Mouse (Mus musculus): ENCODE data around the gene Gm3336. TPM values are rescaled to one million over a fixed set of nuclear protein-coding genes. Genes with fewer than 3 reads are reported as not detected.

Gene Gm3336
- polyA plus RNA-seq, 1 experiment from 2014 or later = not detected

DNA sequence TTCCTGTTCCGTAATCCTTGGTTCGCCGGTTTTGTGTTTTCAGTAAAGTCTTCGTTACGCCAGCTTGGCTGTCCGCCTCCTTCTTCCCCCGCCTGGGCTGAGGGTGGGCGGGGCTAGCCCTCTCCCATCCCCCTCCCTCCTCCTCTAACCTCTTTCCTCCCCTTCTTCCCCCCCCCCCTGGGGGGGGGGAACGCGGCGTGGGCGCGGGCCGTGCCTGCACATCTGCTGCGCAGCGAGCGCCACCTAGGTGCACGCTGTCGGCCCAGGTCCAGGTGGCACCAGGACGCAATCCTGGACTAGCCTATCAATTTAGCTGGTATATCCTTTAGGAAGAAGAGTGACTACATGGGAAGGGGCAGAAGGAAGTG is 17.8 kb upstream of the Gm3336 start:
- peaks cover 24% of the 10 kb centered on the region for H3K36me3 ChIP-seq (ENCODE audit: control insufficient read depth, insufficient read depth, low read length)
- peak; percentile 4; the same call in 1 of the 2 replicates for ATAC-seq (ENCODE audit: insufficient number of reproducible peaks, insufficient read depth, low FRiP score, low read depth)
- peak overlapping the region; percentile 97 to 100 for H3K27ac ChIP-seq (replicated peaks in 1 of 2; ENCODE audit: control insufficient read depth in 1 of 2, insufficient read depth in 1 of 2, low read depth in 2 of 2, low read length in 2 of 2)
- H3K4me1 ChIP-seq (ENCODE audit: control insufficient read depth in 2 of 2, insufficient read depth in 2 of 2, low read length in 2 of 2) = peaks cover 30 to 45% of the 10 kb centered on the region in 2 experiments
- peak overlapping the region; percentile 77 to 79 for H3K4me3 ChIP-seq (ENCODE audit: control insufficient read depth in 1 of 2, insufficient read depth in 1 of 2, low read depth in 1 of 2, low read length in 2 of 2)
- peak overlapping the region; percentile 85 for H3K4me2 ChIP-seq (ENCODE audit: low read length)
- H3K9ac ChIP-seq (ENCODE audit: low read length) = peak overlapping the region; percentile 98
- WGBS = 1% methylated on average over 16 of the region's 20 CpGs
- H3K9me3 ChIP-seq (ENCODE audit: control insufficient read depth, low read length) = no peaks in the 10 kb centered on the region
- H3K27me3 ChIP-seq (ENCODE audit: control insufficient read depth, insufficient read depth, low read length) = no peaks in the 10 kb centered on the region

DNA sequence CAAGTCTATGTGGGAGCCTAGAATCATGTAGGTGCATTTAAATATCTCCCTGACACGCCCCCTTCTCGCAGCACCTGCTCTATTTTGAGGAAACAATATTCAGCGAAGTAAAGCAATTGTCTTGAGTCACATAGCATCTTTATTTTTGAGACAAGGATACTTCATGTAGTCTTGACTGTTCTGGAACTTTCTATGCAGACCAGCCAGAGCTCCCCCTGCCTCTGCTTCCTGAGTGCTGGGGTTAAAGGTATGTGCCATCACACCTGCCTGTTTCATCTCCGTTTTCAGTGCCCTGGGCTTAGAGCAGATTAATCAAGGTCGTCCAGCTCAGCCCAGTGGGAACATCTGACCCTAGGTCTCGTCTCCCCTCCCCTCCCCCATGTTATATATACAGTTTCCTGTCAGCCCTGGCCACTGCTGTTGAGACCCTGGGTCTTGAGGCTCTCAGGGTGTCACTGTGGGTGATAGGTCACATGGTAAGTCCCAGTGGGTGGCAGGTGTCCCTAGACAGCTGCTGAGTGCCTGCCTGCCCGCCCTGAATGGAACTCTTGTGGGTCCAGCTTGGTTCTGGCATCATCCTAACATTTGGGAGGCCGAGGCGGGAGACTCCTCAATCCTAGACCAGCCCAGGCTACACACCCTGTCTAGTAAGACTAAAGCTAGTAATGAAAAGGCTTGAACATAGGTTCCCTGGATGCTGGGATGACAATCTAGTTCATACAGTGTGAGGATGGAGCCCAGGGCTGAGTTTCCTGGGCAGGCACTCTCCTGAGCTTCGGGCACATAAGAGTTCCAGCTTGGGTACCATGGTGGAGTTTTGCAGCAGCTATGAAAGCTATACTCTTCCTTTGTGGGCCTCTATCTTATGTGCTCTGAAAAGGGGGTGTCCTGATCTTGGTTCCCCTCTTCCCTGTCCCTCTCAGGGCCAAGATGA is 17.0 kb upstream of the Gm3336 start:
- Histone ChIP-seq H3K4me3 (ENCODE audit: control insufficient read depth in 1 of 2, insufficient read depth in 1 of 2, low read depth in 1 of 2, low read length in 2 of 2) (peak overlapping the region; percentile 77 to 79), H3K27ac (replicated peaks in 1 of 2; ENCODE audit: control insufficient read depth in 1 of 2, insufficient read depth in 1 of 2, low read depth in 2 of 2, low read length in 2 of 2) (peak overlapping the region; percentile 19 to 100; a peak in 3 of 4 replicates), H3K27me3 (ENCODE audit: control insufficient read depth, insufficient read depth, low read length) (no peaks in the 10 kb centered on the region), H3K36me3 (ENCODE audit: control insufficient read depth, insufficient read depth, low read length) (peaks cover 24% of the 10 kb centered on the region), H3K9ac (ENCODE audit: low read length) (peak overlapping the region; percentile 98), H3K4me2 (ENCODE audit: low read length) (peak overlapping the region; percentile 85), H3K4me1 (ENCODE audit: control insufficient read depth in 2 of 2, insufficient read depth in 2 of 2, low read length in 2 of 2) (peaks cover 23 to 37% of the 10 kb centered on the region in 2 experiments), H3K9me3 (ENCODE audit: control insufficient read depth, low read length) (no peaks in the 10 kb centered on the region)
- no peak for ATAC-seq (ENCODE audit: insufficient number of reproducible peaks, insufficient read depth, low FRiP score, low read depth)
- 47% methylated on average over 10 of the region's 10 CpGs for WGBS

DNA sequence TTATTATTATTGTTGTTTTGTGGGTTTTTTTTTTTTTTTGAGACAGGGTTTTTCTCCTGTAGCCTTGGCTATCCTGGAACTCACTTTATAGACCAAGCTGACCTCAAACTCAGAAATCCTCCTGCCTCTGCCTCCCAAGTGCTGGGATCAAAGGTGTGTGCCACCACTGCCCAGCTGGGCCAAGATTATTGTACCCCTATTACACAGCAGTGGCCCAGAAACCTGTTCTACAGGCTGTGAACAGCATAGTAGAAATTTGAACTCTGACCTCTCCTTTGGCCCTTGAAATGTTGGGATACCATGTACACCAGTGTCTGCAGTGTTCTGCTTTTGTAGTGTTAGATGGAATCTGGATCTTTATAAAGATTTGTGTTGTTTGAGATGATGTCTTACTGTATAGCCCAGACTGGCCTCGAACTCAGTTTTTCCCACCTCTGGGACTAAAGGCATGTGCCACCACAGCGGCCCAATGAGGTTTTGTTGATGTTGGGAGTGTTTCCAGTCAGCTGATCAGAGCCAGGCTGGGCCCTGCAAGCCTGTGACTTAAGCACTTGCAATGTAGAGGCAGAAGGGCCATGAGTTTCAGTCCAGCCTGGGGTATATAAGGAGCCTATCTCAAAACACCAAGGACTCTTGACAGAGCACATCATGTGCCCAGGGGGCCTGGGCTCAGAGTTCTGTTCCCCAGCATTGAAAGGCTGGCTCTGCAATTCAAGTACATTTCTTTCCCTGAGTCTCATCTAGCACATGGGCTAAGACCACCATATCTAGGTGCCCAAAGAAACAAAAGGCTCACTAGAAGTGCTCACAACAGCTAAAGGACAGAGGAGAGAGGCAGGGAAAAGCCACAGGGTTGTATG is 16.1 kb upstream of the Gm3336 start:
- no peak for ATAC-seq (ENCODE audit: insufficient number of reproducible peaks, insufficient read depth, low FRiP score, low read depth)
- Histone ChIP-seq H3K4me2 (ENCODE audit: low read length) (peak overlapping the region; percentile 85), H3K4me3 (ENCODE audit: control insufficient read depth in 1 of 2, insufficient read depth in 1 of 2, low read depth in 1 of 2, low read length in 2 of 2) (peak overlapping the region in 1 of 2 experiments; percentile 77; a peak in 1 of 4 replicates), H3K27me3 (ENCODE audit: control insufficient read depth, insufficient read depth, low read length) (no peaks in the 10 kb centered on the region), H3K36me3 (ENCODE audit: control insufficient read depth, insufficient read depth, low read length) (peaks cover 24% of the 10 kb centered on the region), H3K4me1 (ENCODE audit: control insufficient read depth in 2 of 2, insufficient read depth in 2 of 2, low read length in 2 of 2) (peaks cover 17 to 28% of the 10 kb centered on the region in 2 experiments), H3K9ac (ENCODE audit: low read length) (no peak overlapping the region), H3K9me3 (ENCODE audit: control insufficient read depth, low read length) (no peaks in the 10 kb centered on the region), H3K27ac (replicated peaks in 1 of 2; ENCODE audit: control insufficient read depth in 1 of 2, insufficient read depth in 1 of 2, low read depth in 2 of 2, low read length in 2 of 2) (peak overlapping the region in 1 of 2 experiments; percentile 15; a peak in 1 of 4 replicates)
- 75% methylated on average over 2 of the region's 2 CpGs for WGBS

DNA sequence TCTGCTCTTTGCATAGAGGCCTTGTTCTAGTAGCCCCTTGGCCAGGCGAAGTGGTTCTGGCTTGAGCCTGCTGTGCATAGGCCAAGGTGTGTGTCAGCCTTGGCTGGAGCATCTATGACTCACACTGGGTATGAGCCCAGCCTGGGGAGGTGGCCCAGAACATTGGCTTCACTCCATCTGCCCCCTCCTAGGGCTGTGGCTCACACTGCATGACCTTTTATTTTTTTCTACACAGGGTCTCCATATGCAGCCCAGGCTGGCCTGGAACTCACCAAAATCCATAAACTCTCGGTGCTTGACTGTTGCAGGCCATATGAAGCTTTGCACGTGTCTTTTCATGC is 15.5 kb upstream of the Gm3336 start:
- WGBS = 67% methylated on average over 3 of the region's 3 CpGs
- H3K27ac ChIP-seq (replicated peaks in 1 of 2; ENCODE audit: control insufficient read depth in 1 of 2, insufficient read depth in 1 of 2, low read depth in 2 of 2, low read length in 2 of 2) = peak overlapping the region in 1 of 2 experiments; percentile 15; a peak in 1 of 4 replicates
- H3K4me3 ChIP-seq (ENCODE audit: control insufficient read depth in 1 of 2, insufficient read depth in 1 of 2, low read depth in 1 of 2, low read length in 2 of 2) = no peak overlapping the region
- peaks cover 11 to 22% of the 10 kb centered on the region in 2 experiments for H3K4me1 ChIP-seq (ENCODE audit: control insufficient read depth in 2 of 2, insufficient read depth in 2 of 2, low read length in 2 of 2)
- ATAC-seq (ENCODE audit: insufficient number of reproducible peaks, insufficient read depth, low FRiP score, low read depth) = no peak
- no peak overlapping the region for H3K4me2 ChIP-seq (ENCODE audit: low read length)
- no peak overlapping the region for H3K9ac ChIP-seq (ENCODE audit: low read length)
- H3K27me3 ChIP-seq (ENCODE audit: control insufficient read depth, insufficient read depth, low read length) = no peaks in the 10 kb centered on the region
- no peaks in the 10 kb centered on the region for H3K9me3 ChIP-seq (ENCODE audit: control insufficient read depth, low read length)
- peaks cover 24% of the 10 kb centered on the region for H3K36me3 ChIP-seq (ENCODE audit: control insufficient read depth, insufficient read depth, low read length)

DNA sequence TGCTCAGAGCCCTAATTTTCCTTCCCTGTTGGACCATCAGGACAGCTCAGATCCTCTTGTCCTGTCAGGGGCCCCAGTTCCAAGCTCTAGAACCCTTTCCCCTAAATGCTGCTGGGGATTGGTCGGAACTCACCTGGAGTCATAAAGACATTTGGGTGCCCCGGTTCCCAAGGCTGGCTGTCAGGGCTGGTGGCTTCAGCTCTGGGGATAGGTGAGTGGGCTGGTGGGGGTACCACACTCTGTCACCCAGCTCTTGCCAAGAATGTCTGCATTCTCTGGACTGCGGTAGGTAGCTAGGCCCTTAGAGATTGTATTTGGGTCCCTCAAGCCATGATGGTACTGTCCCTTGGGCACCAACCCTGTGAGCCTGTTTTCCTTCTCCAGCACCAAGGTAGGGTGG is 15.1 kb upstream of the Gm3336 start, which contains the start of gene Iqcn:
Iqcn (plus strand) TSS at position 171 of the 400 bp plus-strand sequence.
- Histone ChIP-seq H3K4me1 (ENCODE audit: control insufficient read depth in 2 of 2, insufficient read depth in 2 of 2, low read length in 2 of 2) (peaks cover 7 to 19% of the 10 kb centered on the region in 2 experiments), H3K4me3 (ENCODE audit: control insufficient read depth in 1 of 2, insufficient read depth in 1 of 2, low read depth in 1 of 2, low read length in 2 of 2) (no peak within 1 kb of the TSS), H3K27ac (replicated peaks in 1 of 2; ENCODE audit: control insufficient read depth in 1 of 2, insufficient read depth in 1 of 2, low read depth in 2 of 2, low read length in 2 of 2) (peak within 1 kb of the TSS in 1 of 2 experiments; percentile 15; a peak in 1 of 4 replicates), H3K9me3 (ENCODE audit: control insufficient read depth, low read length) (no peaks in the 10 kb centered on the region), H3K9ac (ENCODE audit: low read length) (no peak within 1 kb of the TSS), H3K4me2 (ENCODE audit: low read length) (no peak within 1 kb of the TSS), H3K36me3 (ENCODE audit: control insufficient read depth, insufficient read depth, low read length) (peaks cover 24% of the 10 kb centered on the region), H3K27me3 (ENCODE audit: control insufficient read depth, insufficient read depth, low read length) (no peaks in the 10 kb centered on the region)
- no peak for ATAC-seq (ENCODE audit: insufficient number of reproducible peaks, insufficient read depth, low FRiP score, low read depth)
- 95% methylated on average over 3 of the region's 3 CpGs for WGBS

DNA sequence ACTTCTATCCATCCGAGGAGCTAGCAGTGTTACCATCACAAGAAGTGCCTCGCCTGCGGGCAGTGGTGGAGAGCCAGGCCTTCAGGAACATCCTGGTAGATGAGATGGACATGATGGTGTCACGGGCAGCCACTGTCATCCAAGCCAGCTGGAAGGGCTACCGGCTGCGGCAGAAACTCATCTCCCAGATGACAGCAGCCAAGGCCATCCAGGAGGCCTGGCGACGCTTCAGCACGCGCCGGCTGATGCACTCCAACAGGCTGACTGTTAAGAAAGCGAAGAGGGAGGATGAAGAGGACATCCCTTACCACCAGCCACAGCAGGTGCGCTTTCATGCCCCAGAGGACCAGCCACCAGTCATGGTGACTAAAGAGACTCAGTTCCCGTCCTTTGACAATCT is 10.1 kb upstream of the Gm3336 start:
- WGBS = 84% methylated on average over 14 of the region's 14 CpGs
- no peak overlapping the region for H3K27ac ChIP-seq (replicated peaks in 1 of 2; ENCODE audit: control insufficient read depth in 1 of 2, insufficient read depth in 1 of 2, low read depth in 2 of 2, low read length in 2 of 2)
- H3K9ac ChIP-seq (ENCODE audit: low read length) = no peak overlapping the region
- peaks cover 3% of the 10 kb centered on the region; the same call in 1 of the 2 replicates for H3K36me3 ChIP-seq (ENCODE audit: control insufficient read depth, insufficient read depth, low read length)
- no peak overlapping the region for H3K4me3 ChIP-seq (ENCODE audit: control insufficient read depth in 1 of 2, insufficient read depth in 1 of 2, low read depth in 1 of 2, low read length in 2 of 2)
- no peak for ATAC-seq (ENCODE audit: insufficient number of reproducible peaks, insufficient read depth, low FRiP score, low read depth)
- H3K4me2 ChIP-seq (ENCODE audit: low read length) = no peak overlapping the region
- H3K27me3 ChIP-seq (ENCODE audit: control insufficient read depth, insufficient read depth, low read length) = no peaks in the 10 kb centered on the region; the same call in 1 of the 2 replicates
- no peaks in the 10 kb centered on the region for H3K9me3 ChIP-seq (ENCODE audit: control insufficient read depth, low read length)
- no peaks in the 10 kb centered on the region for H3K4me1 ChIP-seq (ENCODE audit: control insufficient read depth in 2 of 2, insufficient read depth in 2 of 2, low read length in 2 of 2)

DNA sequence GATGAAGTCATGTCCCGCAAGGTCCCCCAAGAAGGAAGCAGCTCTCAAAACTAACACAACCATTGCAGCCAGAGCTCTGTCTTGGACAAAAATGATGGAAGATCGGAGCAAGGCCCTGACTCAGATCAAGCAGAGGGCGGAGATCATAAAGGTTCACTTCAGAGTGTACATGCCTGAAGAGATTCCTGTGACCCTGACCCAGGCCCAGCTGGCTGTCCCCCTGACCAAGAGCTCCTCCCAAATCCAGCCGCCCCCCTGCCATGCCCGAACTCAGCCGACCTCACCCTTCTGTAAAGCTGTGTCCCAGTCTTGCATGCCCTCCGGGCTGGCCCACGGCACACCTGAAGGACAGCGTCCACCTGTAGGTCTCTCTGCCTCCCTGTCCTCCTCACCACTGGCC is 8.5 kb upstream of the Gm3336 start:
- H3K4me1 ChIP-seq (ENCODE audit: control insufficient read depth in 2 of 2, insufficient read depth in 2 of 2, low read length in 2 of 2) = no peaks in the 10 kb centered on the region
- H3K4me2 ChIP-seq (ENCODE audit: low read length) = no peak overlapping the region
- no peak overlapping the region for H3K27ac ChIP-seq (replicated peaks in 1 of 2; ENCODE audit: control insufficient read depth in 1 of 2, insufficient read depth in 1 of 2, low read depth in 2 of 2, low read length in 2 of 2)
- H3K36me3 ChIP-seq (ENCODE audit: control insufficient read depth, insufficient read depth, low read length) = no peaks in the 10 kb centered on the region
- no peak overlapping the region for H3K4me3 ChIP-seq (ENCODE audit: control insufficient read depth in 1 of 2, insufficient read depth in 1 of 2, low read depth in 1 of 2, low read length in 2 of 2)
- 82% methylated on average over 9 of the region's 9 CpGs for WGBS
- H3K9ac ChIP-seq (ENCODE audit: low read length) = no peak overlapping the region
- H3K27me3 ChIP-seq (ENCODE audit: control insufficient read depth, insufficient read depth, low read length) = no peaks in the 10 kb centered on the region; the same call in 1 of the 2 replicates
- H3K9me3 ChIP-seq (ENCODE audit: control insufficient read depth, low read length) = no peaks in the 10 kb centered on the region
- ATAC-seq (ENCODE audit: insufficient number of reproducible peaks, insufficient read depth, low FRiP score, low read depth) = no peak

Measured in heart, embryonic 14.5 days (tissue).